Mouse (Mus musculus) kidney, adult 9 months (tissue): ENCODE results near the gene Rtbdn.

Experiments
- DNase-seq: peaks from one replicate; pipeline ENCODE4 v3.0.0; 2022

Gene Rtbdn

DNA sequence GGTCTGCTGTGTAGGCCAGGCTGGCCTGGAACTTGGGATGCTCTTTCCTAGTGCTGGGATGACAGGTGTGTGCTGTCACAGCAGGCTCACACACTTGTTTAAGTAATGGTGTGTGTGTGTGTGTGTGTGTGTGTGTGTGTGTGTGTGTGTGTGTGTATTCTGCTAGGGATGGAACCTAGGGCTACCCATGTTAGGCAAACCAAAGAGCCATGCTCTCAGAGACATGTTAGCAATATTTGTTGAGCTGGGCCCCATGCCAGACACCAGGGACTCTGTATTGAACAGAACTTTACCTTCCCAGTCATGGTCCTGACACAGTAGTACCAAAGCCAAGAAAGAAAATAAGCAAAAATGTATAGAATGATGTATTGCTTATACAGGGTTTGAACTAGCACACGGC lies 19.3 kb upstream of the Rtbdn start:
- no peak for DNase-seq

DNA sequence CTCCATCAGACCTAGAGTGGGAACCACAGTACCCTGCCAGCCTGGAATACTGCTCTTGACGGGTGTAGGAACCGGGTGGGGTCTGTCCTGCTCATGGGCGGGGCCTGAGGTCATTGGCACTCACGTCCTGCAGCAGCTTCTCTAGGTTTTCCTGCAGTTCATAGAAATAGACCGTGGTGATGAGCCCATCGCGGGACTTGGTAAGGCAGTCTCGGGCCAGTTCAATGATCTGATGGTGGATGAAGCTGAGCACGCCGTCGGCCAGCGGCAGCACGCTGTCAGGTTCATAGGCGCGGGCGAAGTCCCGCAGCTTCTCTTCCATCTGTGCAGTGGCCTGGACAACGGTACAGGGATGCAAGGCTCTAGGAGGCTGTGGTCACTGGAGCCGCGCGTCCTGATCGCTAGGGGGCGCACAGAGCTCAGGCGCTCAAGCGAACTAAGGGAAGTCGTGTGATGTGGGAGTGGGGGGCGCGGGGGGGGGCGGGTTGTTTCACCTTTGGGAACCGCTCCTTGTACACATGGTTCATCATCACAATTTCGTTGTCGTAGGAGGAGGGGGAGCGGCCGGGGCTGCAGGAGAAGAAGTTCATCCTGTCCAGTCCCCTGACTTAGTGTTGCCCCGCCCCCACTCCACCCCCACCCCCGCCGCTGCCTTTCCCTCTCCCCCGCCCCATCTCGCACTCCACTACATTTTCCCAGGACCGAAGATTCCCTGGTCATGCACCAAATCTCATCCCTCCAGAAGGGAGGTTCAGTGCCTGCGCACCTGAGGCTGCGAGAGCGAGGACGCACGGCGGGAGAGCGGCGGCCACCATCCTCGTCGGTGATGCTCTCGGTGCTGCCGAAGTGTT lies 18.1 kb upstream of the Rtbdn start:
- DNase-seq = peak; percentile 69

DNA sequence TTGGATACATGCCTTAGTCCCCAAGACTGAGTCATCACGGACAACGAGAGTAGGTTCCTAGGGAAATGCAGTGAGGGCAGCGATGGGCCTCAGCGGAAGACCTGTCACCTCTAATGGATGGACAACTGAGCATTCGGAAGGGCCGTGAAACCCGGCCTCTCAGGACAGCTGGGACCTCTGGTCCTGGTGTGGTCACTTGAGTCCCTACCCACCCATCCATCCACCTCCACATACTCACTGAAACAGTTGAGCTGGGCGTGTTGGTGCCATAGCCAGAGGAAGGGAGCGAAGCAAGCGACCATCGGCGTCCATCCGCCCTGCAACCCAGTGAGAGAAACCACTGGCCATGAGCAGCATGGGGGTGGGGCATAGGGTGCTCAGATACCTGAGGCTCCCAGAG lies 16.2 kb upstream of the Rtbdn start:
- DNase-seq = no peak

DNA sequence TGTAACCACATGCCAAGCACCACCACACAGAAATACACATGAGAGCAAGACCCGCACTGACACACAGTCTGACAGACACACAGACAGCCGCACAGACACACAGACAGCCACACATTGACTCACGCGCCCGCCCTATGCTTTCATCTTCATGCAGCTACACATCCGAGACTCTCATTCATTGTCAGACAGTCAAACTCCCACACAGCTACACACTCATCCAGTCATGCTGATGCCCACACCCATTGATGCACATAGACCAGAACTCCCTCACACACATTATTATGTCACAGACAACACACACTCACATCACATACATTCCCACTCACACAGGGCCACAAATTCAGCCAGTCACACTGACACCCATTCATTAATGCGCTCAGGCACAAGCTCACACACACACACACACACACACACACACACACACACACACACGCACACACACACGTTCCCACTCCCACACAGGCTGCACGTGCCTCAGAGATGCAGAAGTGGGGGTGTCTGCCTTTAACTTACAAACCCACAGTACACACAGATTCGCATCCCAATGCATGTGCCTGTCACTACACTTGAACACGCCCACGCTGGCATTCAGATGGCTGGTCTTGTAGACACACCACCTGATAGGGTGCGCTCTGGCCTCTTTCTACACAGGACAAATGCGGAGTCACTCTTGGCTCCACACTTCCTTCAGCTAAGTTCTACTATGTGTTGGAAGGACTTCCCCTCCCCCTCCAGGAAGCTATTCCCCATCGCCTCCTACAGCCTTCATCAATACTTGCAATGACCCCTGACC lies 12.8 kb upstream of the Rtbdn start:
- DNase-seq = no peak

DNA sequence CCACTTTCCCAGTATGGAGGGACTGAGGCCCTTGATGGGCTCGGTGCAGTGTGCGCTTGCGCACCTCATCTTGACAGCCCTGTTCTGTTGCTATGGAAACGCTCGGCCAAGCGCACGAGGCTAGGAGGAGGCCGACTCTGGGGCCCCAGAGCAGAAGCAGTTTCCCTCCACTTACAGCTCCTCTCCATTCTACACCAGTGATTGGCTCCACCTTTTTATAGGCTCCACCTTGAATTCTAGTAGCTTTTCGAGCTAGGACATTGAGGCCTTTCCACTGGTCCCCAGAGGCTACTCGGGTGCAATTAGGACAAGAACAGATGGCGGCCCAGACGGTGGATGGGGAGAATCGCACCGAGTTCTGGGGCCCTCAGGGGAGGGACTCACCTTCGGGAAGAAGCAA lies 11.9 kb upstream of the Rtbdn start:
- no peak for DNase-seq

DNA sequence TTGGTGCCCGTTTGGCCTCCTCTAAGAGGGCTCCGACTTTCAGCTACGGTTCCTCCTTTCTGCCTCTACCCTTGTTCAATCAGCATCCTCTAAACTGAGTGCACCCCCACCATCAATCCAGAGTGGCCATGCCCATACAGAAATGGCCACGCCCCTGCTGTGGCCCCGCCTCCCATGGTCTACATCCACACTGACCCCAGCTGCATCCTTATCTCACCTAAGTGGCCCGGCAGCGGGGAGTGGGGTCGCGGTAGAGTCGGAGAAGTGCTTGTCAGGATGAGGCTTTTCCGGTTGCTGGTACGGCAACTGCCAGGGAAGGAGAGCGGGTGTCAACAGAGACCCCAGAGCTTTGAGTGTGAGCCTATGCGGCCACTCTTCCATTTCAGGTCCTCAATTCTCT lies 11.3 kb upstream of the Rtbdn start:
- no peak for DNase-seq

DNA sequence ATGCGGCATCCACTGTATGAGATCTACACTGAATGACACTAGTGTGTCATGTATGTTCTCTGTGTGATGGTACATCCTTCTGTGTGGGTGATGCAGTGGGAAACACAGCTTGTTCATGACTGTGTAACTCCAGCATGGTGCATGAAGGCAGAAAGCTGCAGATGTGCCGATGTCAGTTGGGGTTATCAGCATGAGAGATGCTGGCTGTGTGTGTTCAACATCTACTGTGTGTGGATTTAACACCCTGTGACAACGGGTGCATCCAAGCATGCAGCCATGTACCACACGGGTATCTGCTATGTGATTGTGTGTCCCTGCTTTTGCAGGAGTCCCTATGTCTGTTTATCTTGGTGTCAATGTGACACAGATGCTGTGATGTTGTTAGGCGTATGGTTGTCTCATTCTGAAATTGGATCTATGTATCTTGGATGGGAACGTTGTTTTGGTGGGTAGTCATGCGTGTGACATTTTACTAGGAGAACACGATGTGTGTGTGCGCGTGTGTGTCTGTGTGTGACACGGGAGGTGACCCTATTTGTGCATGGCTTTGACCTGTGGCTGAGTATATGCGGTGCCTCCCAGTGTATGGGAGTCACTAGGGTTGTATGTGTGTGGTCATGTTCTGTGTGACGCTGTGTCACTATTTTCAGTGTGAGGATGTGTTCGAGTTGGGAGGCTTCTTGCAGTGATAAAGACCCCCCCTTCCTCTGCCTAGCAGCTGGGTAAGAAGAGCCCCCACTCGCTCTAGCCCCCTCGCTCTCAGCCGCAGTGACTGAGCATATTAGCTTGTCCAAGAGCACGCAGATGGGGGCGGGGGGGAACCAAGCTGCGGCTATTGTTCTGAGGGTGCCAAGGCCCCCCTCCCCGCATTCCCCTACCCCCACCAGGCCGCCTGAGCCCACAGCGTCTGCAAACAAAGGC lies 10.5 kb upstream of the Rtbdn start:
- no peak for DNase-seq

DNA sequence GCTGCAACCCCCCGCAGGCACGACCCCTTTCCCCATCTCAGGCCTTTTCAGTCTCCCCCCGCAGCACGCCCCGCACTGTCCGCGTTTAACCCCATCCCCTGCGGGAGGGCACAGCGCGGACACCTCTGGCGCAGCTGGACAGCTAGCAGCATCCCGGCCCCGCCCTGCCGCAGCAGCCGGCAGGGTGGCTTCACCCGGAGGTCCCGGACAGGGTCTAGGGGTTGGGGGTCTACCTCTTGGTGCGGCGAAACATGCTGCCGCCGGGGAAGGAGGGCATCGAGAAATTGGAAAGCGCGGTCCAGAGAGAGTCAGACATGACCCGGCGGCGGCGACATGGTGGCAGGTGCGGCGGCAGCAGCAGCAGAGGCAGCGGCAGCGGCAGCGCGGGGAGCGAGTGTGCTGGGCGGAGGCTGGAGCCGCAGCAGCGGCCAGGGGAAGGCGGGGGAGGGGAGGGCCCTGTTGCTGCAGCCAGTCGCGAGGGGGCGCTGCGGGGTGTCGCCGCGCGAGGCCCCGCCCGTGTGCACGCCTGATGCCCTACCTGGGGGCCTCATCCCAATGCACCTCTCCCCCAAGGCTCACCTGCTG lies 9.7 kb upstream of the Rtbdn start, which contains the start of gene Mast1:
Gene Mast1, minus strand, starts transcription at position 398 of the 585 bp plus-strand sequence.
- peak; percentile 33 for DNase-seq

DNA sequence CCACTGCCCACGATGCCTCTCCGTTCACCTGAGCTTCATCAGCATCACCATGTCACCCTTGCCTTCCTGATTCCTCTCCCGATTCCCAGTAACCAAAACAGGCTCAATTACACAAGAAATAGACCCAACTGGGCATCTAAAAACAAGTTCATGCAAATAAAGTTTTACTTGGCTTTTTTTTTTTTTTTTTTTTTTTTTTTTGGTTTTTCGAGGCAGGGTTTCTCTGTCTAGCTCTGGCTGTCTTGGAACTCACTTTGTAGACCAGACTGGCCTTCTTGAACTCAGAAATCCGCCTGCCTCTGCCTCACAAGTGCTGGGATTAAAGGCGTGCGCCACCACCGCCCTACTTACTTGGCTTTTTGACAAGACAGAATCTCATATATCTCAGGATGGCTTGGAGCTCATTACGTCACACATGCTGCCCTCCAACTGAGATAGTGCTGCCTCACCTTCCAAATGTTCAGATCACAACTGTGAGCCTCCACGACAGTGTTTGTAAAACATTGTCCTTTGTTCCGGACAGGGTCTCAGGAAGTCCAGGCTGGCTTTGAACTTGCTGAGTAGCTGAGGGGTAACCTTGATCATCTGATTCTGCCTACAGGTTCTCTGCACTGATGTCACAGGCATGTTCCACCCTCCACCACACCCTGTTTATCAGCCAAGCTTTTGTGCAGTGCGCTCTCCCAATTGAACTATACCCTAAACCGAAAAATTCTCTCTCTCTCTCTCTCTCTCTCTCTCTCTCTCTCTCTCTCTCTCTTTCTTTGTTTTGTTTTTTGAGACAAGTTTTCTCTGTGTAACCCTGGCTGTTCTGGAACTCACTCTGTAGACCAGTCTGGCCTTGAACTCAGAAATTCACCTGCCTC lies 8.9 kb upstream of the Rtbdn start:
- DNase-seq = no peak

DNA sequence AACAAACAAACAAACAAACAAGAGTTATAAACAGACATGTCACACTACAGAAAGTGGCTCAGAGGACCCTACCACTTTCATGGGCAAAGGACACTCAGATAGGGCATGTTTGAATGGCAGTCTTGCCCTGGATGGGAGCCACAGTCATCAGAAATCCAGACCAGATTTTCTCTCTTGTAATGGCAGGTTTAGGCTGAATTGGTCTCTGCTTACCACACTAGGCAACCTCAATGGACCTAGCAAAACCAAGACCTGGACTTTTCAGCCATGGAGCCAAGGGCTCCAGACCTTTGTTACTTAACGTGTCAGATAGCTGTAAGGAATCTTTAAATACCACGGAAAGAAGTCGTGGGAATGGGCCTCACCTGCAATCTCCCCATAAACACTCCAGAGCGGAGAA lies 3.1 kb upstream of the Rtbdn start:
- DNase-seq = no peak

DNA sequence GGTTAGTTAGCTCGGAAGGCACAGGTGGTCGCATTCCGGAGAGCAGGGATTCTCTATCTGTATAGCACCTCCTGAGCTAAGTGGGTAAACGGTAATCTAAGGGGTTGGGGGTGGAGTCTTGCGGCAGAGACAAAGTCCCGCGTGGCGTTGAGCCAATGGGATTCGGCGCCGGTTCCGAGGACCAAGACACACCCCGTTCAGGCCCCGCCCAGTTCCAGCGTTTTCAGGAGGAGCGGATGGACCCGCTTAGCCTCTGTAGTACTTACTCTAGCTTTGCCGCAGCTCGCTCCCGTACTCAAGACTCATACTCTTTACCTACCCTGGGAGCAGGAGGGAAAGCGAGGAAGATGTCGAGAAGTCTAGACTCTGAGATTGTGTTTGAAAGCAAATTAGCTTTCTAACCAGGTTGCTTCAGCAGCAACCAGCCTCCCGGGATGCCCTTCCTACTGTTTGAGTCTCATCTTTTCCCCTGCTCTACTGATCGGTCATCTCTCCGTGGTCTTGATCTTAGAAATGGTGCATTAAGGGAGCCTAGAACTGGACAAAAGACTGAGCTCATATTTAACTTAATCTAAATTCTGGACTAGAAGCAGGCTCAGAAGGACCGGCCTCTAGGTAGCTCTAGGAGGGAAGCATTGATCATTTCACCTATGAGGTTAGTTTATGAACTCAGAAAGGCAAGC lies 2.2 kb upstream of the Rtbdn start:
- DNase-seq = peak; percentile 33

DNA sequence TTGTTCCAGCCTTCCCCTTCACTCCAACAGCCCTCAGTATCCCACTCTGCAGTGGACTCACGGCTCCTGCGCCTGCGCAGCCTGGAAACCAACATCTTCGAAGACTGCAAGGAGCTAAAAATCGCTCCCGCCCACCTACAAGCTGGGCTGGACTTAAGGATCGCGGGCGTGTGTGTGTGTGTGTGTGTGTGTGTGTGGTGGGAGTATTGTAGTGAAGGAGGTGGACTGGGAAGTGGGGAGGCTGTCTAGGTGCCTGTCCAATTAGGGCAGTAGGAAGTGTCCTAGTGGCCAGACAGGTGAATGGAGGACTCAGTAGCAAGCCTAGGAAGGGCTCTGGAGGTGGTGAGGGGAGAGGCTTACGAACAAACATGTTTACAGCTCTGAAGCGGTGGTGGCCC lies 1.6 kb upstream of the Rtbdn start:
- DNase-seq = no peak

DNA sequence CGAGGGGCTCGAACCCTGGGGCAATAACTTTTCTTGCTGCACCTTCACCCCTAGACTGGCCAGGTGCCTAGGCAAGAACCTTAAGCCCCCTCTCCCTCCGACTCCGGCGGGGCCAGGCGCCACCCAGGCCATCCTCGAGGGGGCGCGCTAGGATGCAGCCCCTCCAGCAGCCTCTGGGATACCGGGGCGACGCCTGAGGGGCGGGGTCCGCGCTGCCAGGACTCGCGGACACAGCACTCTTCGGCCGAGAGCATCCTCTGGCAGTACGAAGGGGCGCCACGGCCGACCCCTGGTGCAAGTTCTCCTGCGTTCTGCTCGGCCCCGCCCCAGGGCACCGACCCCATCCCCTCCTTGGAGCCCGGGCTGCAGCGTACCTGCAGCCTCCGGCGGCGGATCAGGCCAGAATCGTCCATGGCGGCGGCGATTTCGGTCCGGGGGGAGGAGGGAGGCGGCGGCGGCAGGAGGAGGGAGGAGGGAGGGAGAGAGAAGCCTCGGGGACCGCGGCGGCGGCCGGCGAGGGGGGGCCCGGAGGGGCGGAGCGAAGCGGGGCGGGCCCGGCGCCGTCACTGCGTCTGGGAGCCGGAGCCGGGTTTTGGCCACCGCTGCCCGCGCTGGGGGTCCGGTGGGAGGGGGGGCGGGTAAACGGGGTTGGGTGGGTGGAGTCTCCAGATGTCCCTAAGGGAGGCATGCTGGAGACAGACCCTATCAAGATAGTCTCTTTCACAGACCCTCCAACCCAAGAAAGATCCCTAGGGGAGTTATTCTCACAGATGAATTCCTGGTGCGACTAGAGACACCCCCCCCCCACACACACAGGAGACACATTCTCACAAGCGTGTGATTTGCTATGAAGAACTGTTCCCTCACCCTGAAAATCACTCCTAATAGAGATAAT lies 911 bp upstream of the Rtbdn start:
- DNase-seq = no peak

DNA sequence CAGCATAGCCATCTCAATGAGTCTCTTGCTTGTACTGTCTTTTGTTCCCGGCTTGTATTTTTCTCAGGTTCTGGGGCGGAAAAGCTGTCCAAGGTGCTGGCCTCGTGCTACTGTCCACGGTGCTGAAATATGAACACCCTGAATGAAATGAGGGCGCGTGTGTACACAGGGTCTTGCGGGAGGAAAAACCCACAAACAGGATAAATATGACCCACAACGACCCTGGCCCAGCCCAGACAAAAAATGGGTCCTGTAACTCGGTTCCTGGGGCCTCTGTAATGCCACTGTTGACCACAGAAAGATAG lies 402 bp downstream of the Rtbdn start:
- DNase-seq = peak; percentile 54

DNA sequence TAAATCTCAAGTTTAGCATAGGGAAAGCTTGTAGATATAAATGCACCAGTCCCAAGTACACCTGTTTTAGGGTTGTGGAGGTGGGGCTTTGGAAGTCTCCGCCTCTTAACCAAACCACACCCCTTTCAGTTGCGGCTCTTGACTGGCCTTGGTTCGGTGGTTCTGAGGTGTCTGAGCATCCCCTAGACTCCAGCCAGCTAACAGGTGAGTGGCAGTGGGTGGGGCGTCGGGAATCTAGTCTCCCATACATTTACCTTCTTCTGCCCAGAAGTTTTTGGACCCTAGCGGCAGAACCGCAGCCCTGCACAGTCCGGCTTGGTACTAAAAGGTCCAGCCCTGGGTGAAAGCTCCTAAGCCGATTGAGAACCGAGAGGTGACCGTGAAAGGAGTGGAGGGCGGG lies 3.0 kb downstream of the Rtbdn start:
- DNase-seq = no peak

DNA sequence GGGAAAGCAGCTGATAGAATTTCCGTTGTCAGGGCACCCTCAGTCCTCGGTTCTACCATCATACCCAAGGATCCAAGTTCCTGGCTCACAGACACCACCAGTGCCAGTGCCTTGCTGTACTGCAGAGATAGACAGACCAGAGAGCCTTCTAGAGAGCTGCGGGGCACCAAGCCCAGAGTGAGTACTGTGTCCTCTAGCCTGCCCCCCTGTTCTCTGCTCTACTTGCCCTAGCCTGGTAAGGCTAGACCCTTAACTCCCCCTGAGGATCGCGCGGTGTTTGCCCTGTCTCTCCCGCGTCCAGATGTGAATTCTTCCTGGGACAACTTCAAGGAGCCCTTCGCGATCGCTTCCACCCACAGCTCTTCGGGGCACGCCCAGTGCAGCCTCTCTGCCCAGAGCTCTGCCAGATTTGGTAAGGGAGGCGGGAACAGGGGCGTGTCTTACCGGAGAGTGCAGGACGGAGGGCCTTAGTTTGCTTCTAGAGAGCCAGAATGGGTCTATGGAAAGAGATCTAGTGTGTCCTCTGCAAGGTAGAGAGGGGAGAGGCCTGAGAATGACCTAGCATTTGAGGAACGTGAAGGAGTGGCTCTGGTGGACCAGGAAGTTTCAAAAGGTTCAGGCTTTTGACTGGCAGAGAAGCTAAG lies 5.9 kb downstream of the Rtbdn start:
- DNase-seq = peak; percentile 48

DNA sequence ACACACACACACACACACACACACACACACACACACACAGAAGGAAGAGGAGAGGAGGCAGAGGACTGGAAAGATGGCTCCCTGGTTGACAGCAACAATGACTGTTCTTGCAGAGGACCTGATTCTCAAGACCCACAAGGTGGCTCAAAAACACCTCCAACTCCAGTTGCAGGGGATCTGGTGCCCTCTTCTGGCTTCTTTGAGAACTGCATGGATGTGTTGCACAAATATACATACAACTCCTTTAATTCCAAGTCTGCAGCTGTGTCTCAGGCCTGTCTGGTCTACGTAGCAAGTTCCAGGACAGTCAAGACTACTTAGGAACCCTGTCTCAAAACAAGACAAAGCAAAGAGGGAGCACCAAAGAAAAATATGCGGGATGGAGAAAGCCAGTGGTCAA lies 10.0 kb downstream of the Rtbdn start:
- peak; percentile 79 for DNase-seq

DNA sequence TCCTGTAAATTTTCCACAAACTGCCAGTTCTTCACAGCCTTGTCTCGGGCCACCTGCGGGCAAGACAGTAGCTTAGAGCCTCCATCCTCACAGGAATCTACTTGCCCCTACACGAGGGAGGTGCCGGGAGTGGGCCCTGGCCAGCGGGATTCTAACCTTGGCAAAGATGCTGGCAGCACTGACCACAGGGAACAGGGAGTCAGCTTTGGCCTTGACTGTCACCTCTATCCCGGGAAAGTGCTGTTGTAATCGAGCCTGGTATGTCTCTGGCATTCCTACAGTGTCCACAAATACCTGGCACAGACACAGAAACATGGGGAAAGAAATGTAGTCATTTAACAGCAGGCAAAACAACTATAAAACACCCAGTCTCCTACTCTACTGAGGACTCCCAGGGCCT lies 13.0 kb downstream of the Rtbdn start:
- no peak for DNase-seq

DNA sequence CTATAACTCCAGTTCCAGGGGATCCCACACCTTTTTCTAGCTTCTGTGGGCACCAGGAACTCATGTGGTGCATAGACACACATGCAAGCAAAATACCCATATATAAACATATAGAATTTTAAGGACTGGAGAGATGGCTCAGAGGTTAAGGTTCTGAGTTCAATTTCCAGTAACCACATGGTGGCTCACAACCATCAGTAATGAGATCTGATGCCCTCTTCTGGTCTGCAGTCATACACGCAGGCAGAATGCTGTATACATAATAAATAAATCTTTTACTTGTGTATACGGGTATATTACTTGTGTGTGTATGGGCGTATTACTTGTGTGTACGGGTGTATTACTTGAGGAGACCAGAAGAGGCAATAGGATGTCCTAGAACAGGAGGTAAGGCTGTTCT lies 17.2 kb downstream of the Rtbdn start:
- no peak for DNase-seq
